Mouse (Mus musculus): Measurements from ENCODE around the gene Arel1.

The Arel1 gene

DNA sequence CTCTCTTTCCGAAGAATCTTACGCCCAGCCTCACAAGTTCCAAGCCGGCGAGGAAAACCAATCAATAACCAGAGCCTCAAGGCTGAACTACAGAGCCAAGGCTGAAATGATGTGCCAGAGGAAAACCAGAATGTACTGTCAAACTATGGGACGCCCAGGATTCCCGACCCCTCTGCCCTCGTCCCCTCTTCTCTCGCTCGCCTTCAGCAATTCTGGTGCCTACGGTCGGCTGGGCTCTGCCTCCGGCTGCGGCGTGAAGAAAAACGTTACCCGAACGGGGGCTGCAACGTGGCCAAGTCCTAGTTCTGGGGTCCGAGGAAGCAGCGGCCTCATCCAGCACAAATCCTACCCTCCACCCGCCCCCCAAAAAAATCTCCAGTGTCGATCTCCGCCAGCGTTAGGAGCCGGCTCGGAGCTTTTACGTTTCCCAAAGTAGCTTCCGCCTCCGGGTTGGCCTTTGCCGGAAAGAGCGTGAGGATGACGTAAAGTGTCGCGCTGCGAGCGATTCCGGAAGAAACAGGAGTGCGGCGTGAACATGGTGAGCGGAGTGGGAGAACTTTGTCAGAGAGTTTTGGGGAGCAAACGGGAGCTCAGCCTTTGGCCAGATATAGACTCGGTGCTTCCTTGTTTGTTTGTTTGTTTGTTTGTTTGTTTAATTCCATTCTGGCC lies at the start of gene Arel1, which contains the start of gene Fcf1:
Gene Arel1, minus strand, starts transcription at position 473 of the 669 bp plus-strand sequence.
Gene Fcf1, plus strand, starts transcription at position 470 of the 669 bp plus-strand sequence.
- DNase-seq (ENCODE audit: low spot score) = peak; percentile 64

DNA sequence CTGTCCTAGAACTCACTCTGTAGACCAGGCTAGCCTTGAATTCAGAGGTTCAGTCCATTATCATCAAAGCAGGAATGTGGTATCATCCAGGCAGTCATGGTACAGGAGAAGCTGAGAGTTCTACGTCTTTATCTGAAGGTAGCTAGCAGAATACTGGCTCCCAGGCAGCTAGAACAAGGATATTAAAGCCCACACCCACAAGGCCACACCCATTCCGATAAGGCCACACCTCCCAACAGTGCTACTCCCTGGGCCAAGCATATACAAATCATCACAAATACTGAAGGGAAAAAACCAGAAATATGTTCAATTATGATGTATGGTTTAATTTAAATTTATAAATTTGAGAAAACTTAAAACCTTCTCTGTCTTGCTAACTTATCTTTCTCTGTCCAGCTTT lies 41.5 kb upstream of the Arel1 start:
- DNase-seq (ENCODE audit: low spot score) = no peak

DNA sequence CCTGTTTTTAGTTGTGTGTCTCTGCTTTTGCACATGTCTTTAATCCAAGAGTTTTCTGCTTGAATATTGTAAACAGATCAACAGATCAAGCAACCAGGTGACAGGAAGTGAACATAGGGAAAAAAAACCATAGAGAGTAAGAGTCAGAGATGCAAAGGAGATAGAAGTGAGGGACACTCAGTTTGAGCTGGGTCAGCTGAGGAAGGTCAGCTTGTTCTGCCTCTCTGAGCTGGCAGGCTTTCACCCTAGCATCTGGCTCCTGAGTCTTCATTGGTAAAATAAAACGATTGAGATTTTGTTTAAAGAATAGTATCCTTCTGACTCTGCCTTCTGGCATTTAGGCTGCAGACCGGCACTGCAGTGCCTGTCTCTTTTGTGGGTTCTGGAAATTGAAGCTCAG lies 39.8 kb upstream of the Arel1 start:
- no peak for DNase-seq (ENCODE audit: low spot score)

GRCm38 (mm10) chr12:85009776-85010175 lies 39.1 kb upstream of the Arel1 start:
- no peak for DNase-seq (ENCODE audit: low spot score)

GRCm38 (mm10) chr12:85007021-85007420 lies 36.3 kb upstream of the Arel1 start:
- no peak for DNase-seq (ENCODE audit: low spot score)

DNA sequence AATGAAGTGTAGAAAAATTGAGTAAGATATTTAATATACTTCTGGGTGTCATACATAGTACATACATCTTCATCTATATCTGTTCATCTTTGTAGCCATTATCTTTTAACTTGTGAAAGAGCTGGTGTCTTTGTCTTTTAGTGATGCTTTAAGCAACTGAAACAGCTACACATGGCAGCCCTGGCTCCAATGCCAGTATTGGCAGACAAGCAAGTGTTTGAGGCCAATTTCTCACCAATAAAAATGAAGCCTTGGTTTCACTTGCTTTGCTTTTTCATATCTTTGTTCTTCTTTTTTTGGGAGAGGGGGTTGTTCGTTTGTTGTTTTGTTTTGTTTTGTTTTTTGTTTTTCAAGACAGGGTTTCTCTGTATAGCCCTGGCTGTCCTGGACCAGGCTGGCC lies 35.5 kb upstream of the Arel1 start:
- no peak for DNase-seq (ENCODE audit: low spot score)

DNA sequence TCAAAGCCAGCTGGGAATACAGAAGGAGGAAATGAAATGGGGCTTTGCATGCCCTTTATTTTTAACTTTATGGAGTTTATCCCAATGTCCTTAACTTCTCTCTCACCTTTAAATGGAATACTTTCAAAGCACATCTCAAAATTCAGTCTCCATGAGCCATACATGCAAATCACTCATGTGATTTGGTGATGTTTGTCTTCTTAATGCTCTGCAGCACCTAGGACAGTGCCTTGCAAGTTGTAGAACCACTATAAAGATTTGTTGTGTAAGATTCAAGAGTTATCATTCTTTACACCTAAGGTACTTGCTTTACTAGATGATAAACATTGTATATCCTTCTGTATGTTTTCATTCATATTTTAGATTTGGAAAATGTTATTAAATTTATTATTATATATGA lies 28.4 kb upstream of the Arel1 start:
- DNase-seq (ENCODE audit: low spot score) = no peak

GRCm38 (mm10) chr12:84996501-84997398 lies 26.1 kb upstream of the Arel1 start:
- DNase-seq (ENCODE audit: low spot score) = peak; percentile 25

- DNase-seq (ENCODE audit: low spot score) = peak; percentile 87
Measured at GRCm38 (mm10) chr12:84996083-84996496, 25.4 kb upstream of the Arel1 start, which contains the start of gene Ylpm1. TSS of gene Ylpm1 (plus strand) at chr12:84996321.

- DNase-seq (ENCODE audit: low spot score) = no peak
Measured at GRCm38 (mm10) chr12:84995112-84995761, 24.5 kb upstream of the Arel1 start.

DNA sequence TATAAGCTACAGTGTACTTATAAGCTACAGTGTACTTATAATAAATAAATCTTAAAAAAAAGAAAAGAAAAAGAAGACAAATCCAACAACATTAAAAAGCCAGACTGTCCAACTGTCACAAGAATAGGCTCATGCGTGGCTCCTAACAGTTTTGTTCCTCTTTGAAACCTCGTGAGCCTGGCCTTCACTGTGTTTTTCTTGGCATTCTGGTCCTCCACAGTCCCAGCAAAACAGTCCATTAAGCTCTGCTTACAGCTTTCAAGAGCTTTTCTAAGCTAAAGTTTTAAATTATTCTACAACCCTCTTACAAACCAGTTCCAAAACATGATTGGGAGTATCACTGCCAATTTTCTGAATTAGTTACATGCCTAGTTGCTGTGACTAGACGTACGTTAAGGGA lies 18.8 kb upstream of the Arel1 start:
- DNase-seq (ENCODE audit: low spot score) = no peak

- no peak for DNase-seq (ENCODE audit: low spot score)
Measured at GRCm38 (mm10) chr12:84979264-84979862, 8.7 kb upstream of the Arel1 start.

GRCm38 (mm10) chr12:84969656-84970427 lies 858 bp downstream of the Arel1 start:
- DNase-seq (ENCODE audit: low spot score) = no peak

DNA sequence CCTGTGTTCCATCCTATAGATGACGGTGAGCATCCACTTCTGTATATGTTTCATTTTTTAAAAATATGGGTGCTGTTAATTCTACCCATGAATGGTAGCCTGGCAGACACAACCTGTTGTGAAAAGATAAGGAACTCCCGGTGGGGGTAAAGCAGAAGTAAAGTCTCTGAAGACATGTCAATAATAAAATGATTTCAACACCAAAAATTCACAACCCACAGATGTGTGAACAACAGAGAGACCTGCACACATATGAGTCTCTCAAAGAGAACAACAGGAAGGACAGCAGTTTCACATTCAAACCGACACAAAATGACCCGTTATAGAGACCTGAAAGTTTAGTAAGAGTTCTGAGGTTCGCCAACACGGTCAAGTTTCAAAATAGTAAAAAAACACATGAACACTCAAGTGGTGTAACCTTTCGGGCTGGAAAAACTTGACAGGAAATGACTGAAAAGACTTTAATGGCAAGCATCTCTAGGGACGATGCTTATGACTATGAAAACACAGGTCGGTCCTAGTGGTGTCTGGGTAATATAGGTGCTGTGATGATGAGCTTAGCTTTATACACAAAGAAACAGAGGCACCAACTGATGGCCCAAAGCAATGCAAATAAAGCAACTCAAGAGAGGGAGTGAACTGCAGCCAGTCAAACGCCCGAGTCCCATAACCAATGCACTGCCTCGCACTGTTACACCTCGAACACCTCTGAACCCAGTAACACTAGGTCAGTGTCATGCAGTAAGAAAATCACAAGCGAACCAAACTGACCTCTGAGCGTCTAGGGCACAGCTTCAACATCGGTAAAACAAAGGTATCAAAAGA lies 1.7 kb downstream of the Arel1 start:
- DNase-seq (ENCODE audit: low spot score) = no peak

- DNase-seq (ENCODE audit: low spot score) = no peak
Measured at GRCm38 (mm10) chr12:84962606-84963005, 8.1 kb downstream of the Arel1 start.

- DNase-seq (ENCODE audit: low spot score) = no peak
Measured at GRCm38 (mm10) chr12:84958794-84959356, 11.8 kb downstream of the Arel1 start.

- no peak for DNase-seq (ENCODE audit: low spot score)
Measured at GRCm38 (mm10) chr12:84956317-84956716, 14.4 kb downstream of the Arel1 start.

GRCm38 (mm10) chr12:84952351-84952750 lies 18.3 kb downstream of the Arel1 start:
- no peak for DNase-seq (ENCODE audit: low spot score)

DNA sequence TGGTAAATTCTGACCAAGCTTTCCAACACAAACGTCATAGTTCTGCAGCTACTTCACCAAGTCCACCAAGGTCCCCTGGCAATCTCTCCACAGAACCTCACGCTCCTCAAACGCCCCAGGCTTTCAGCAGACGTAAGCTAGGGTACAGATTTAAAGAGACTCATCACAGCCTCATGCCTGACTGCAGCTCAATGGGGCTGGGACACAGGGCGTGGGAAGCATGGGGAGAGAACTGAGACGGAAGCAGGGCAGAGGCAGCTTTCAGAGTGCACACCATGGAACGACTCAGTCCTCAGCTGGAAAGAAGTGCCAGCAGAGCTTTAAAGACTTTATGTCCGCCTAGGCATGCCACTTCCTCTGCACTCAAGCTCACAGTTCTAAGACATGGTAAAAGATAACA lies 19.2 kb downstream of the Arel1 start:
- DNase-seq (ENCODE audit: low spot score) = no peak

GRCm38 (mm10) chr12:84950763-84951162 lies 19.9 kb downstream of the Arel1 start:
- DNase-seq (ENCODE audit: low spot score) = no peak

Measured in layer of hippocampus, adult 9-10 months (tissue).